Mouse (Mus musculus) neural tube, embryonic 13.5 days (tissue): ENCODE results near the gene Zfp935. TPM values are rescaled to one million over a fixed set of nuclear protein-coding genes. Genes with fewer than 3 reads are reported as not detected.
"Not testable (repeated sequence)": the region's sequence is repeated elsewhere in the genome, so short reads cannot be mapped to it uniquely, and the experiment has no call there.

Source experiments
- ATAC-seq: fragments of 200-750 bp; cut with Nextera tagmentation; 2 replicates; pipeline ENCODE4 v1.8.0; 2017; ENCODE audit warnings: low read depth, mild to moderate bottlenecking, moderate TSS enrichment, moderate library complexity
- H3K27ac ChIP-seq: fragments of 300-500 bp; sonication (generic); replicated peaks from 2 replicates; pipeline ENCODE4 v1.5.1; 2015; ENCODE audit warnings: moderate library complexity, mild to moderate bottlenecking, inconsistent platforms
- H3K27me3 ChIP-seq: fragments of 300-500 bp; sonication (generic); 2 replicates; pipeline ENCODE4 v1.6.1; 2015; ENCODE audit warnings: mild to moderate bottlenecking, inconsistent platforms
- H3K36me3 ChIP-seq: fragments of 300-500 bp; sonication (generic); 2 replicates; pipeline ENCODE4 v1.6.1; 2015; ENCODE audit warnings: mild to moderate bottlenecking, inconsistent platforms
- H3K4me1 ChIP-seq: fragments of 300-500 bp; sonication (generic); replicated peaks from 2 replicates; pipeline ENCODE4 v1.6.1; 2015; ENCODE audit warnings: inconsistent platforms
- H3K4me2 ChIP-seq: fragments of 300-500 bp; sonication (generic); 2 replicates; pipeline ENCODE4 v1.6.1; 2015; ENCODE audit warnings: inconsistent platforms, mild to moderate bottlenecking, moderate library complexity
- H3K4me3 ChIP-seq: fragments of 300-500 bp; sonication (generic); 2 replicates; pipeline ENCODE4 v1.5.1; 2015; ENCODE audit warnings: mild to moderate bottlenecking, inconsistent platforms
- H3K9ac ChIP-seq: fragments of 300-500 bp; sonication (generic); 2 replicates; pipeline ENCODE4 v1.6.1; 2015; ENCODE audit warnings: moderate library complexity, mild to moderate bottlenecking, inconsistent platforms
- H3K9me3 ChIP-seq: fragments of 300-500 bp; sonication (generic); 2 replicates; pipeline ENCODE4 v1.6.1; 2016; ENCODE audit warnings: inconsistent platforms
- WGBS: fragments of 180-500 bp; shearing (Covaris S2); methylation state at CpG from one replicate; pipeline ENCODE4 v1.1.7; 2015; 5-methylcytosine and 5-hydroxymethylcytosine counted together
- microRNA-seq: library from miRNA; unstranded; fragments of <30 nt; microRNA quantifications from one replicate; pipeline ENCODE4, GENCODE M21; 2016
- polyA plus RNA-seq: library from polyadenylated mRNA; unstranded; fragments of >200 nt; fragmentation: Nextera tagmentation; extraction: Ambion mirVana; gene quantifications from 2 replicates; pipeline ENCODE4 v1.2.1, GENCODE M21; 2015

Gene Zfp935
- polyA plus RNA-seq, result not detected in 2 replicates

DNA sequence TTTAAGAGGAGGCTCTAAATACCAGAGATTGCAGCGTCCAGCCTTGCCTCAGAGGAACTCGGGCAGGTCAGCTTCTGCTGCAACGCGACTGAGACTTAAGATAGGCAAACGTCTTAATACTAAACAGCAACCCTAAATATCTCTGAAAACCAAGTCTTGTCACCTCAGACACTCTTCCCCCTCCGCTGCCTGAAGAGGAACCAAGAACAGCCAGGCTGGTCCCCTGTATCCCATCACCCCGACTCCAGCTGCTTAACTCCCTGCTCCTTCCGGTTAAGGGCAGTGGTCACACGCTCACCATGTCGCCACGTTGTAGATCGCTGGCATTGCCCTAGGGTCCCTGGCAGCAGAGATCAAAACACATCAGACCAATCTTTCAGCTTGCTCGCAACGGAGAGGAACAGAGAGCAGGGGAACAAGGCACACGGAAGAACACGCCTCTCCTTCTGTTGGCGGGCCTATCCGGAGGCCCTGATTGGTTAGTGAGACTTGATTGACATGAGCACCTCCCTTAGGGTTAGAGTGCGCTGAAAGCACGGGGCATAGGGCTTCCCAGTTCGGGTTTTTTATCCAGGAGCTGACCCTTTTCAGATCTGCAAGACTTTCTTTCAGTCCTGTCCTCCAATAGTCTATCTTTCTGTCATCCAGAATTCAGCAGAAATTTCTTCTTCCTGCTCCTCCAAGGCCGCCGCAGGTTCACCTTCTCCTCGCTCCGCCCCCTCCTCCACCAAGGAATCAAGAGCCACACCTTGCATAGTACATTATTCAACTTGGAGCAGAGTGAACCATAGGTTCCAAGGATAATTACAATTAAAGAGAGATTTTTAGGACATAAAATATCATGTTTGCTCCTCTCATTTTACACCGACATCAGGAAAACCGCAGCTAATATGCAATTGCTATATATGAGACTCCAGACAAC lies at the start of gene Zfp935:
Gene Zfp935, minus strand, starts transcription at position 323 of the 922 bp plus-strand sequence.
- not testable (repeated sequence) for H3K27ac ChIP-seq, H3K4me1 ChIP-seq, ATAC-seq, H3K27me3 ChIP-seq
- Histone ChIP-seq H3K9me3 (peaks cover 19% of the 10 kb centered on the region), H3K4me3 (peak within 1 kb of the TSS; percentile 47), H3K4me2 (peak within 1 kb of the TSS; percentile 50), H3K36me3 (peaks cover 19% of the 10 kb centered on the region), H3K9ac (peak within 1 kb of the TSS; percentile 74)
- WGBS, result 3% methylated on average over 27 of the region's 27 CpGs

DNA sequence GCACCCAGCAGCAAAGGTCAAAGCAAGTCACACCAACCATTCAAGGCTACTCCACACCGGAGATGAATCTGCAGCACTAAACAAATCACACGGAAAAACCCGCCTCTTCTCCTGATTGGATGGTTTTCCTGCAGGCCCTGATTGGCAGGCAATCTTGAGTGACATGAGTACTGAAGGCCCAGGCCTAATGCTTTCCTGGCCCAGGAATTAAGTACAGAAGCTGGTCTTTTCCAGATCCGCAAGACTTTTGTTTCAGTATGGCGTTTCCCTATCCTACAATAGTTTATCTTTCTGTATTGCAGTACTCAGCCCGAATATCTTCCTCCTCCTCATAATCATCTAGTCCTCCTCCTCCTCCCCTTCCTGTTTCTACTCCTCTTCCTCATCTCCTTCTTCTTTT lies 12.8 kb upstream of the Zfp935 start, which contains the start of gene Zfp934:
Gene Zfp934, minus strand, starts transcription at position 101 of the 400 bp plus-strand sequence.
- H3K9me3 ChIP-seq, H3K36me3 ChIP-seq, H3K9ac ChIP-seq, H3K4me2 ChIP-seq, H3K27ac ChIP-seq, ATAC-seq, H3K4me1 ChIP-seq, H3K4me3 ChIP-seq, H3K27me3 ChIP-seq: not testable (repeated sequence)
- WGBS, result 87% methylated on average over 5 of the region's 6 CpGs

DNA sequence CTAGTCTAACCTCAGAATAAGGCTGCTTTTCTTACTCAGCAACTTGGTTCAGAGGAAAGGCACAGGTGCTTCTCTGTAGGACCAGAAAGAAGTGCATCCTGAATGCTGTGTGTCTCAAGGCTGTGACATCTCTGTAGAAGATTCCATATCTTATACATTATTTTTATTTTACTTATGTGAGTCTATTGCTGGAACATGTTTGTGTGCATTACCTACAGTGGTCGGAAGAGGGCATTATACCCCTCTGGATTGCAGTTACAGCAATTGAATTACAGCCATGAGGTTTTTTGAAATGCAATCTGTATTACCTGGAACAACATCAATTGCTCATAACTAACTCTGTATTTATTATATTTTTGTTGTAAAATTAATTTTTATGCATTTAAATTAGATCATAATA lies 3.4 kb upstream of the Zfp935 start:
- H3K4me3 ChIP-seq, ATAC-seq, H3K36me3 ChIP-seq, H3K27me3 ChIP-seq, H3K27ac ChIP-seq, H3K9ac ChIP-seq, H3K9me3 ChIP-seq, H3K4me2 ChIP-seq, H3K4me1 ChIP-seq: not testable (repeated sequence)
- 23% methylated on average over 1 of the region's 1 CpGs for WGBS

DNA sequence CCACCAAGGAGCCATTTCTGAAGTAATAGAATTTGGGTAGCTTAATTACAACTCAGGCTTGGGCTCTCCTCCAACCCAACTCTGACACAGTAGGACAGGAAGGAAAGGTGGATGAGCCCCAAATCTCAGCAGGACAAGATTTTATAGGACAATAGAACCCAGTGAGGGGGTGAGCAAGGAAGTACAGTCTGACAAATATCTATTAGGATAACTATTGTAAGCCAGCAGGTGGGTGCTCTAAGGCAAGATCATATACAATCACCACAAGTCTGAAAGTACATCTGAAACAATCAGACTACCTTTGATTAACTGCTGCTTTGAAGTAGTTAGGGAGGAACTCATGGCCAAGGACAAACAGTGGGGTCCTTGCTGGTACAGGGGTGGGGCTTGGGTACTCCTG lies 28.2 kb downstream of the Zfp935 start:
- not testable (repeated sequence) for H3K4me3 ChIP-seq, H3K9ac ChIP-seq, ATAC-seq, H3K36me3 ChIP-seq, H3K27me3 ChIP-seq, H3K27ac ChIP-seq, H3K4me2 ChIP-seq, H3K4me1 ChIP-seq
- H3K9me3 ChIP-seq, result peaks cover 14% of the 10 kb centered on the region; the same call in 1 of the 2 replicates

DNA sequence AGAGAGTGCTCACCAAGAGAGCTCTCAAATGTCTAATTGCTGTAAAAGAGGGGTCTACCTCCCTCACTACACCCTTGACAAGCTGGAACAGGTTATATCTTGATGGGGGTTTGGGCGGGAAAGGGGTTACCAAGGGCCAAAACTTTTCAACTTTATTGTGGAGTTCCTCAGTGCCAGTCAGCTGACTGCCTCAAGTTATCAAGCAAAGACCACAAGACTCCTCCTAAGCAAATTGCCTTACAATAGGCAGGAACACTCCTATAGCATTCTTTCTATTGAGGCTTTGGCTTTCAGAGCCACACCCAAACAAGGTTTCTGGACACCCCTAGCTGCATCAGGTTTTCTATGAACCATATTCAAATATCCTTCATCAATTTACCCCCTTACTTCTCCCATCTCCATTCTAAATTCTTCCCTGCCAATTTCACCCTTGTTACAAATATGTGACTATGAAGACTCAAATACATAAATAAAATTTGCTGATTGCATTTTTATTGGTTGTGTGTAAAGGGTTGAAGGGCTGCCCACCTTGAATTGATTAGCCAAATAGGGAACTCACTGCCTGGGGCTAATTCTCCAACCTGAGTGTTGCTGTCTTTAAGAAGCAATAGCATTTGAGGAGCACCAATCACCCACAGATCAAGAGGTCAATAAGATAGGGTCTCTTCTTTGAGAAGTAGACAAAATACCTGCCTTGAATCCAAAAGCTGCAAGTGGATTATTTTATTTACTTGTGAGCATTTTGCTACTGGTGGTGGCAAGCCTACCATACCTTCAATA lies 47.5 kb downstream of the Zfp935 start:
- H3K27ac ChIP-seq, H3K4me2 ChIP-seq, H3K9ac ChIP-seq, H3K27me3 ChIP-seq, H3K9me3 ChIP-seq, H3K36me3 ChIP-seq, H3K4me3 ChIP-seq, ATAC-seq, H3K4me1 ChIP-seq: not testable (repeated sequence)
- WGBS, result 82% methylated on average over 1 of the region's 1 CpGs

DNA sequence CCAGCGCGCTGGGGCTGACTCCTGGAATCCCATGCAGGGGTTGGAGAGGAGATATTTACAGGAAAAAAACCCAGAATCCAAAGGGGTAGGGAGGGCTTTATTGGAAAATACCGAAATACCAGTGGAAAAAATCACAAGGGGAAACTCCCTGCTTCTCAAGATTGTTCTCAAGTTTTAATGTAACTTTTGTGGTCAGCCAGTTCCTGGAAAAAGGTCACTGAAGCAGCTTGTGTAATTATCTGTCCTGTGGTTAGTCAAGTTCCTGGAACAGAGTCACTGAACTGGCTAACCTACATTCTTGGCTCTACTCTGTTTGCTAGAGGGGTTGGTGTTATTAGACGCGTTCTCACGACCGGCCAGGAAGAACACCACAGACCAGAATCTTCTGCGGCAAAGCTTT lies 85.7 kb downstream of the Zfp935 start:
- not testable (repeated sequence) for H3K4me2 ChIP-seq, H3K27ac ChIP-seq, H3K4me3 ChIP-seq, H3K9me3 ChIP-seq, H3K36me3 ChIP-seq, H3K4me1 ChIP-seq, ATAC-seq, H3K27me3 ChIP-seq, H3K9ac ChIP-seq
- 94% methylated on average over 8 of the region's 8 CpGs for WGBS

DNA sequence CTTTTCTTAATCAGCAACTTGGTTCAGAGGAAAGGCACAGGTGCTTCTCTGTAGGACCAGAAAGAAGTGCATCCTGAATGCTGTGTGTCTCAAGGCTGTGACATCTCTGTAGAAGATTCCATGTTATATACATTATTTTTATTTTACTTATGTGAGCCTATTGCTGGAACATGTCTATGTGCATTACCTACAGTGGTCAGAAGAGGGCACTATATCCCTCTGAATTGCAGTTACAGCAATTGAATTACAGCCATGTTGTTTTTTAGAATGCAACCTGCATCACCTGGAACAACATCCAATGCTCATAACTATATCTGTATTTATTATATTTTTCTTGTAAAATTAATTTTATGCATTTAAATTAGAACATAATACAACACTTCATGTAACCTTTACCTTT lies 88.4 kb downstream of the Zfp935 start:
- H3K36me3 ChIP-seq, H3K9me3 ChIP-seq, H3K4me1 ChIP-seq, H3K4me2 ChIP-seq, H3K4me3 ChIP-seq, ATAC-seq, H3K27me3 ChIP-seq, H3K9ac ChIP-seq, H3K27ac ChIP-seq: not testable (repeated sequence)

DNA sequence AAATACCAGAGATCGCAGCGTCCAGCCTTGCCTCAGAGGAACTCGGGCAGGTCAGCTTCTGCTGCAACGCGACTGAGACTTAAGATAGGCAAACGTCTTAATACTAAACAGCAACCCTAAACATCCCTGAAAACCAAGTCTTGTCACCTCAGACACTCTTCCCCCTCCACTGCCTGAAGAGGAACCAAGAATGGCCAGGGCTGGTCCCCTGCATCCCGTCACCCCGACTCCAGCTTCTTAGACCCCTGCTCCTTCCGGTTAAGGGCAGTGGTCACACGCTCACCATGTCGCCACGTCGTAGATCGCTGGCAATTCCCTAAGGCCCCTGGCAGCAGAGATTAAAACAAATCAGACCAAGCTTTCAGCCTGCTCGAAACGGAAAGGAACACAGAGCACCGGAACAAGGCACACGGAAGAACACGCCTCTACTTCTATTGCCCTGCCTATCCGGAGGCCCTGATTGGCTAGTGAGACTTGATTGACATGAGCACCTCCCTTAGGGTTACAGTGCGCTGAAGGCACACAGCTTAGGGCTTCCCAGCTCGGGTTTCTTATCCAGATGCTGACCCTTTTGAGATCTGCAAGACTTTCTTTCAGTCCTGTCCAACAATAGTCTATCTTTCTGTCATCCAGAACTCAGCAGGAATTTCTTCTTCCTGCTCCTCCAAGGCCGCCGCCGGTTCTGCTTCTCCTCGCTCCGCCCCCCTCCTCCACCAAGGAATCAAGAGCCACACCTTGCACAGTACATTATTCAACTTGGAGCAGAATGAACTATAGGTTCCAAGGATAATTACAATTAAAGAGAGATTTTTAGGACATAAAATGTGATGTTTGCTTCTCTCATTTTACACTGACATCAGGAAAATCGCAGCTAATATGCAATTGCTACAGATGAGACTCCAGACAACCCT lies 91.6 kb downstream of the Zfp935 start, which contains the start of gene Gm49359:
Gene Gm49359, minus strand, starts transcription at position 409 of the 911 bp plus-strand sequence.
- WGBS, result 2% methylated on average over 28 of the region's 28 CpGs
- Histone ChIP-seq H3K4me2 (peak within 1 kb of the TSS; percentile 48), H3K4me3 (peak within 1 kb of the TSS; percentile 60), H3K9ac (peak within 1 kb of the TSS; percentile 86), H3K36me3 (peaks cover 22% of the 10 kb centered on the region), H3K27ac (peak within 1 kb of the TSS; percentile 83)
- H3K27me3 ChIP-seq, H3K4me1 ChIP-seq, H3K9me3 ChIP-seq: not testable (repeated sequence)
- peak; percentile 100 for ATAC-seq

Small RNA genes within 50 kb of the gene (microRNA-seq; reads per million reads assigned to microRNA genes)
- not detected for gene Gm22256

Other genes starting within 250 kb of the Zfp935 start
- gene Gm3604, start 175.3 kb downstream of the Zfp935 start, polyA plus RNA-seq, result 3.1 and 4.3 TPM in 2 replicates
- 16.4 and 18.9 TPM in 2 replicates for gene Gm49359, start 91.7 kb downstream of the Zfp935 start, polyA plus RNA-seq
- gene Zfp934, start 12.7 kb upstream of the Zfp935 start, polyA plus RNA-seq, result 15.1 and 15.3 TPM in 2 replicates
- gene 6720489N17Rik, start 65.7 kb upstream of the Zfp935 start, polyA plus RNA-seq, result 9.4 and 11.3 TPM in 2 replicates
- gene Platr25, start 202.2 kb upstream of the Zfp935 start, polyA plus RNA-seq, result 41.3 and 41.6 TPM in 2 replicates
- 10.9 and 11.4 TPM in 2 replicates for gene Gm5141, start 227.3 kb upstream of the Zfp935 start, polyA plus RNA-seq